Mouse (Mus musculus): ENCODE data around the gene Gm21900. TPM values are rescaled to one million over a fixed set of nuclear protein-coding genes. Genes with fewer than 3 reads are reported as not detected.
"Not testable (repeated sequence)": the region's sequence is repeated elsewhere in the genome, so short reads cannot be mapped to it uniquely, and the experiment has no call there.

Gm21900 gene
- not detected in 2 replicates for polyA plus RNA-seq (2016; fragmentation: Nextera tagmentation; extraction: Ambion mirVana)

DNA sequence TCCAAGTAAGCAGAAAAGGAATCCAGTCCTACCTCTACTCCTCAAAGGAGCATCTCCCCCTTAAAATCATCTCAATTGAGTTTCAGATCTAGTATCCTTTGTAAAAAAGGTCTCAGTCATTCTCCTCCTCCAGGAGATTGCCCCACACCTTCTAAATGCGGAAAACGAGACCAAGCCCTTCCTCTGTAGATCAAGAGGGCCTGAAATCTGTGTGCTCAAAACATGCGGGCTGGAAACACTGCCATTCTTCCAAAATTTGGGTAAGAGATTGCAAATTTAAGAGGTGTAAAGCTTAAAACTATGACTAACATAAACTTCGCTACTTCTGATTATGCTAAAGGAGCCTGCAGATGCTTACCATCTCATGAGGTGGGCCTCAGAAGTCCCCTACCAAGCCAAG lies at the start of gene Gm21900:
Gene Gm21900, plus strand, starts transcription at position 301 of the 400 bp plus-strand sequence.
- not testable (repeated sequence) for H3K36me3 ChIP-seq (replicated peaks); H3K27ac ChIP-seq (replicated peaks); H3K27me3 ChIP-seq (replicated peaks; ENCODE audit: low read depth, poor library complexity, severe bottlenecking); H3K9me3 ChIP-seq; H3K4me1 ChIP-seq; H3K4me3 ChIP-seq; DNase-seq (ENCODE audit: low spot score)
- WGBS = 86% methylated on average over 4 of the region's 4 CpGs

DNA sequence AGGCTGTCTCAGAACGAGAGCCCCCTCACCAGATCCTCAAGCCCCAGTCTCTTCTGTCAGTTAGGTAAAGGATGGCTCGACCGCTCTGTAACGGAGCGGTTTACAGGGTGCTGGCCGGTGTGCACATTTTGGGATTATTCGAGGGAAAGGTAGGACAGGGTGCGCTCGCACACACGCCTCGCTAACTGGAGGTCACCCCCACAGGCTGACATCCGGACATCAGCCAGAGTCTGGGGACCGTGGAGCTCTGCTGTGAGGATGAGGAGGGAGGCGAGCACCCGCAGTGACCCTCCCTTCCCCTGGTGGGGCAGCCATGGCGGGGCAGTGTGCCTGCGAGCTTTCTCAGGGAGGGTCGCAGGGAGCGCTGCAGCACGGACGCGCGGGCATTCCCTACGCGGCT lies 27.4 kb downstream of the Gm21900 start:
- not testable (repeated sequence) for H3K27ac ChIP-seq (replicated peaks); H3K36me3 ChIP-seq (replicated peaks); DNase-seq (ENCODE audit: low spot score); H3K9me3 ChIP-seq; H3K4me3 ChIP-seq; H3K27me3 ChIP-seq (replicated peaks; ENCODE audit: low read depth, poor library complexity, severe bottlenecking); H3K4me1 ChIP-seq
- 39% methylated on average over 8 of the region's 25 CpGs for WGBS

Other genes with a start within 250 kb of the Gm21900 start
- not detected in 2 replicates for gene Gm28510, start 203.6 kb upstream of the Gm21900 start, polyA plus RNA-seq (2016; fragmentation: Nextera tagmentation; extraction: Ambion mirVana)
- gene Gm20737, start 80.3 kb upstream of the Gm21900 start, polyA plus RNA-seq (2016; fragmentation: Nextera tagmentation; extraction: Ambion mirVana) = not detected in 2 replicates
- gene Gm21775, start 62.9 kb upstream of the Gm21900 start, polyA plus RNA-seq (2016; fragmentation: Nextera tagmentation; extraction: Ambion mirVana) = not detected in 2 replicates
- not detected in 2 replicates for gene Gm20777, start 136.1 kb downstream of the Gm21900 start, polyA plus RNA-seq (2016; fragmentation: Nextera tagmentation; extraction: Ambion mirVana)

All from embryonic facial prominence, embryonic 10.5 days (tissue).